Mouse (Mus musculus) left cerebral cortex, adult 18-20 months (tissue): ENCODE data around the gene Agpat4. TPM values are rescaled to one million over a fixed set of nuclear protein-coding genes. Genes with fewer than 3 reads are reported as not detected.

ENCODE experiments used
- DNase-seq, 2 experiments: peaks; one replicate each; pipeline ENCODE4 v3.0.0; 2021 to 2022; ENCODE audit warnings: low spot score in 2 of 2, mixed read lengths in 1 of 2
- long read RNA-seq, 2 experiments: library from polyadenylated mRNA; stranded (forward); transcript quantifications; one replicate each; pipeline ENCODE4 v2.0.0; 2021
- total RNA-seq, 2 experiments: library from RNA; stranded (reverse); gene quantifications; 2 replicates each; pipeline ENCODE4 v1.2.3; 2021

Gene Agpat4
- 10 to 100 TPM; 56.5 to 62.9 TPM for total RNA-seq
- long read RNA-seq, experiment 1, transcript Agpat4-201 (9 exons, 1,915 nt): major isoform, 73 of 92 reads
- long read RNA-seq, experiment 1, partial matches to known transcripts: 10 of 92 reads
- long read RNA-seq, experiment 1, other reads (novel, unspliced or antisense): 9 of 92 reads
- long read RNA-seq, experiment 2, transcript Agpat4-201 (9 exons, 1,915 nt): major isoform, 61 of 72 reads
- long read RNA-seq, experiment 2, partial matches to known transcripts: 6 of 72 reads
- long read RNA-seq, experiment 2, other reads (novel, unspliced or antisense): 5 of 72 reads

DNA sequence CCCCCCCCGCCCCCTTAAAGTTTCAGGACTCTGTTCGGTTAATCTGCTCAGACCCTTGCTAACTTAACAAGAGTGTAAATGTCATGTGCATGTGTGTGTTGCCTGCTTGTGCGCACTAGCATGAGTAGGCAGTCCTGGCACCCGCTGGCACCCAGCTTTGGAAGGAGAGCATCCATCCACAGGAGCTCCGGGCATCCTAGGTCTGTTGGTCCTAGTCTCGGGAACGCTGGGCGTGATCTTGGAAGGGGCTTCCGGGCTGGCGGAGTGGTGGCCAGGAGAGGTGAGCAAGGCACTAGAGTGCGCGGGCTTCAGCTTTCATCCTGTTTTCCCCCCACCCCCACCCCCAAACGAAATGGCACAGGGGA is at the start of gene Agpat4:
Gene Agpat4 (plus strand): TSS at position 144 of the 365 bp plus-strand sequence.
- peak; percentile 26 to 28 for DNase-seq

DNA sequence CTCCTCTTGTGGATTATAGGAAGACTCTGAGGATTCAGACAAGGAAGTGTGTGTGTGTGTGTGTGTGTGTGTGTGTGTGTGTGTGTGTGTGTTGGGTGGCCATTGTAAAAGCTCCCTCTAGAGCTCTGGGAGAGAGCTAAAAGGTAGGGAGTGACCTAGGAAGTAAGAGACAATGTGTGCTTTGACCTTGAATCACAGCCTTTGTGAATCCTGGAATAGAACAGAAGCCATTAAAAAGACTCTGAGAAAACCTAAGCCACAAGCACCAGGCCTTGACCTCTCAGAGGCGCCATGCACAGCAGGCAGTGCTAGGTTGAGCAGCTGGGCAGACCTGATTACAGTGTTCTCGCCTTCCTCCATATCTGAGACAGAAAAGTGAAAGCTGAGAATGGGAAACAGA is 41.7 kb upstream of the Agpat4 start:
- no peak for DNase-seq

DNA sequence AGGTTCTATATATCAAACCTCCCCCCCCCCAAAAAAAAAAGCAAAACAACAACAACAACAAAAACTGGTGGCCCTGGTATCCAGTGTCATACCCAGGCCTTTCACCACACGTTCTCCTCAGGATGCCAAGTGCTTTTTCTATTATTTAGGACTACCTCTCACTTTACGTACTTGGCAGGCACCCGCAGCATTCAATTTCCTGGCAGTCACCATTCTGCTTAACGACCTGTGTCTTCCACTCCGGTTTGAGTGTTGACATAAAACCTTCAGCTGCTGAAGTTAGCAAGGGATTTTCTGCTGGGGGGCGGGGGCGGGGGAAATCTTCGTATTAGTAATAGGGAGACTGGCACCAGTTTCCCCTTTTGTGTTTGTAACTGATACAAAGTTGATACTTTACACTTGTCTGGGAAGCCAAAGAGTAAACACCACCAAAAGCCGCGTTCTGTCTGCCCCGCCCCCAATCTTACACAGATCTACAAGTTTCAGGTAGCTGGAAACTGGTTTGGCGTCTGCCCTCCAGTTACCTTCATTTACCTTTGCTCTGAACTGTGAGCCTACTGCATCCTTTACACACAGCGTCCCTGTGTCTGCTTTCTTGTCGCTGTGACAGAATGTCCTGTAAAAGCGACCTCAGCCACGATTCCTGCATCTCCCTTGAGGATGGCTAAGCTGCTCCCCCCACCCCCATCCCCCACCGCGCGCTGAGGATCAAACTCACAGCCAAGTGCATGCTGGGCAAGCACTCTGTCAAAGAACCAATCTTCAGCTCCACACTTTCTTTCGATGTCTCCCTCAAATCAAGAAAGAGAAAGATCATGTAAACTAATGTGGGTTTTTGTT is 37.6 kb upstream of the Agpat4 start:
- no peak for DNase-seq

DNA sequence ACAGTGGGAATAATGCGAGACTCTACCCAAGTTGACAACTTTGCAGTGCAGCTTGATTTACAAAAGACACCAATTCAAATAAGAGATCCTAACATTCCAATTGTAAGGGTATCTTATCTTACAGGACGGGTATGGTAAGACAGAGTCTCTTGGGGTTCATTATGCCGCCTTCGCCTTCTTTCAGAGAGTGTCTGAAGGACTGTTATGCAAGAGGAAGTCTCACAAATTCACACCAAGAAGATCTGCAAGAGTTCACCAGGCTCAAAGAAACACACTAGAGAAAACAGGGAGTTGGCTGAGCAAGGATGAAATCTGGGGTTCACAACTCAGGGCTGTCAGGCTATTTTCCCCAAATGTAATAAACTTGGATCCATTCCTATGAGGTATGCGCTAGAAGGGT is 36.3 kb upstream of the Agpat4 start:
- DNase-seq: peak in 1 of 2 experiments; percentile 19

DNA sequence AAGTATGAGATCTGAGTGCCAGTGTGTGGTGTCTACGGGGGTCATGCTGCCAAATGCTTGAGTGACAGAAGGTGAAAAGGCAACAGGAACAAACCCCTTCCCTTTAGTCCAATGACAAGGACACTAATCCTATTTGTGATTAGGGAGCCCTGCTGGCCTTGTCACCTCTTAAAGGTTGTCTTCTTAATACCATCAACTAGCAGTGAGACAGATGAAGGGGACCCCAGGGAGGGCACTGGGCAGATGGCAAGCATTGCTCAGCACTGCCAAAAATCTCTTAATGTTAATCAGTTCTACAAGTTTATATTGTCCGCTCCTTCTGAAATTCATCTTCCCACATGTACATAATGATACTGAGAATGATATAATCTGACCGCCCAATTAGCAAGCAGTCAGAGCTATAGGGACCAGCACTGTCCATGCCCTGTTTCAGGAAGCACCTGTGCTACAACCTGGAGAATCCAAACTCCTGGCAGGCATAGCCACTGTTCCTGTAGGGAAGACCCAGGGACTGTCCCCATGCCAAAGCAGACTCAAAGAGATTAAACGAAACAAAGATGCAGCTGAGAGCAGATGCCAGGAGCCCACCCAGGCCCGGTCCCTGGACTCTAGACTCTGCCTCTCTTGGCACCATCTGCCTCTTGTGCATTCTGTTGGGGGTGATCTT is 28.1 kb upstream of the Agpat4 start:
- no peak for DNase-seq

DNA sequence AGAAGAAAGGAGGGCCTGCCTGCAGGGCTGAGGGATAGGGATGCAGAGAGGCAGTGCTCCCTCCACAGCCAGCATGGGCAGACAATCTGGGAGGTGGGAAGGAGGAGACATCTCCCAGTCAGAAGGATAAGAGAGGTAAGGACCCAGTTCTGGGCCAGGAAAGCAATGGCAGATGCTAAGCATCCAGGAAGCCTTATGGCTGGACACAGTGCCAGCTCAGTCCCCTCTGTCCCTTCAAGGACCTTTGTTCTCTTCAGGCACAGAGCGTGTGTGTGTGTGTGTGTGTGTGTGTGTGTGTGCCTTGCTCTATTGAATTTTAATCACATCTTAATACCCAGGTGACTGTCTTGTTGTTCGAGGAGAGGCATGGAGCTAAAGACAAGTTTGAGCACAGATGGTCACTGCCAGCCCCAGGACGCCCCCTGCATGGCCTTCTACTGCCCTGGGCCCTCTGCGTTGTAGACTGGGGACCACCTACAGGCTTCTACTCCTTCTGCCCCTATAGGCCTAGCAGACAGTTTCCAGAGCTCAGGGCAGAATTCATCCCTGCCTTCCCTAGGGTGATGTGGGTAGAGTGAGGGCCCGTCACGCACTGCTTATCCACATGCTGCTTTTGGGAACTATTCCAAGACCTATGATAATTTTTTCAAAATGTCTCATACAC is 25.5 kb upstream of the Agpat4 start:
- no peak for DNase-seq

DNA sequence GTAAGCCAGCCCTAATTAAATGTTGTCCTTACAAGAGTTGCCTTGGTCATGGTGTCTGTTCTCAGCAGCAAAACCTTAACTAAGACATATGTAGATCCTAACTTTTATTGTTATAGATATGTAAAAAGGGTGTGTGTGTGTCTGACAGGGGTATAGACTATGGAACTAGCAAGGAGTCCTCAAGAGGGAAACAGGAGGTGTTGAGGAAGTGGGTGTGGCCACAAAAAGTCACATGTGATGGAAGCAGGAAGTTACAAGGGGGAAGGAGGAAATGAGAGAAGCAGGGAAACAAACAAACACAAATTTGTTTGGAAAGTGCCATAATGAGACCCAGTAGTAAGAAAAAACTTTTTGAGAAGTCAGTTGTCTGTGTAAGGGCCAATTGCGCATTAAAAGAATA is 24.5 kb upstream of the Agpat4 start:
- no peak for DNase-seq

DNA sequence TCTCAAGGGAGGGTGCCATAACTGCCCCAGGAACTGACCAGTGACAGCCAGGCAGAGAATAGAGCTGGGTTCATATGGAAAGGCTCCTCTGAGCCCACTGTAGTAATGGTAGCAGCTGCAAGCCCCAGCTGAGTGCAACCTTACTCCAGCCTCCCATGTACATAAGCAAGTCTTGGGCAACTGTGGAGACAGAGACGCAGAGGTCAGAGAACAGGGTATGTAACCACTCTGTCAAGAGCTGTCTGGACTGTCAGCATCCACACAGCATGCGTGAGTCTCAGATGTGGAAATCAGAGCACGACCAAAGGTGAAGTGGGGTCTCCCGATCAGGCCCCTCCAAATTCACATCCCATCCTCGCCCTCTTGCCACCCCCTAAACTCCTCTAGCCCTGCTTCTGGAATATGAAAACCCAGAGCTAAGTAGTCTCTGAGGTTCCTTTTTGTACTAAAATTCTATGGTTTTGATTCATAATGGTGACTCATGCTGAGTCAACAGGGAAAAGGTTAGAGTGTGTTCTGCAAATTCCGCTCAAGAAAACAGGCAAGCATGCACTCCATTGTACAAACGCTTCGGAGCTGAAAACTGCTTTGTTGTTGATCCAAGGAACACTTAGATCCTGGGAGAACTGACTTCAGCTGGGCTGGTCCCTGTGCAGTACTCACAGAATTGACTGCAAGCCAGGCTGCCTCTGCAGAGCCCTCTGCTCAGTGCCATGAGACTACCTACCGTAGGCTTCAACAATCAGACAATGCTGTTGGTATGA is 23.5 kb upstream of the Agpat4 start:
- no peak for DNase-seq

DNA sequence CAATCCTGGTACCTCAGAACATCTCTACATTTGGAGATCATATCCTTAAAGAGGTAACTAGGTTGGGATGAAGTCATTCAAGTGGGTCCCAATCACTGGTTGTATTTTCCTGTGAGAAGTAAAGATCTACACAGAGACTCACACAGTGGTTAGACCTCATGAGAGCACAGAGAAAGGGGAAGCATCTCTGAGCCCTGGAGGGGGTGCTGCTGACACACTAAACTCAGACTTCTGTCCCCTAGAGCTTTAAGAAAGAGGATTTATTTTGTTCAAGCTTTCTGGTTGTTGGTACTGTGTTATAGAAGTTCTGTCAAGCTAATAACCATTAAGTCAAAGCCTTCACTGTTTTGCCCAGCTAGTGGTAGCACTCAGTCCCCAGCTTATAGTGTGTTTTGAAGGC is 19.1 kb upstream of the Agpat4 start:
- DNase-seq: no peak

DNA sequence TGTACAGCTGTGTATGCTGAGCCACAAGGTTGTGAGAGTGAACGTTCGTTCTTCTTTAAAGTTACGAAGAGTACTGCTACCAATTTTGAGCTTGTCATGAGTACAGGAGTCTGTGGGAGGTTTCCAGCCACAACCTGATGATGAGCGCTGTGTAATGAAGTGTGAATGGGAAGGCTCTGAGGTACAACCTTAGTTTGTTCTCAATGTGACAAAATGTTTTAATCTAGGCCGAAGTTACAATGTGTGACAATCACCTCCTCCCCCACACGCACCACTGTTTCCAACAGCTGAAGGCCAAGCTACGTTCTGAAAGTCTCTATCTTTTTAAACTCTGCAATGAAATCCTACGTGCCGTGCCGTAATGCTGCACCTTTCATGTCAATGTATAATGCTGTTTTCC is 16.2 kb upstream of the Agpat4 start:
- DNase-seq: peak in 1 of 2 experiments; percentile 36

DNA sequence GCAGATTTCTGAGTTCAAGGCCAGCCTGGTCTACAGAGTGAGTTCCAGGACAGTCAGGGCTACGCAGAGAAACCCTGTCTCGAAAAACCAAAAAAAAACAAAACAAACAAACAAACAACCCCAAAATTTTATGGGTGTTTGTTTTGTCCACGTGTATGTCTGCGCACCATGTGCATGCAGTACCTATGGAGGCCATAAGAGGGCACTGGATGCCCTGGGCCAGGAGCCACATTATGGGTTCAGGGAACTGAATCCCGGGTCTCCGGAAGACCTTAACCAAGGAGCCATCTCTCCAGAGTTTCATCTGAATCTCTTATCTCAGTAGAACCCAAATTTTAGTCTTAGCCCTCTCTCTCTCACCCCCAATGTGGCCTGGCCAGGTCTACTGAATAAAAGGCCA is 14.7 kb upstream of the Agpat4 start:
- DNase-seq: no peak

DNA sequence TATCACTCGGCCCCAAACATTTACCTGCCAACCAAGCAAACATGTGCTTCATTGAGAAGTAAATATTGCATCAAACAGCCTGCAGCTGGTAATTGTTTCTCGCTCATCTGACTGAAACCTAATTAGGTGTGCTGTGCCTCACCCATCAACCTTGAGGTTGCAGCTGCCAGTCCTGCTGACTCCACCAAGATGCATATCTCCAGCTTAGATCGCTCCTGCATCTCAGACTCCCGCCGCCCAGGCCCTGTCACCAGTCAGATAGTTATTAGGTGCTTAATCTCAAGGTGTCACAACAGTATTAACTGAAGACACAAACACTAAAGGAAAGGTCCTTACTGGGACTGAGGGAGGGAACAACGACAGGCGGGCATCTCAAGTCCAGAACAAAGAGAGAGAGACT is 14.3 kb upstream of the Agpat4 start:
- DNase-seq: no peak

DNA sequence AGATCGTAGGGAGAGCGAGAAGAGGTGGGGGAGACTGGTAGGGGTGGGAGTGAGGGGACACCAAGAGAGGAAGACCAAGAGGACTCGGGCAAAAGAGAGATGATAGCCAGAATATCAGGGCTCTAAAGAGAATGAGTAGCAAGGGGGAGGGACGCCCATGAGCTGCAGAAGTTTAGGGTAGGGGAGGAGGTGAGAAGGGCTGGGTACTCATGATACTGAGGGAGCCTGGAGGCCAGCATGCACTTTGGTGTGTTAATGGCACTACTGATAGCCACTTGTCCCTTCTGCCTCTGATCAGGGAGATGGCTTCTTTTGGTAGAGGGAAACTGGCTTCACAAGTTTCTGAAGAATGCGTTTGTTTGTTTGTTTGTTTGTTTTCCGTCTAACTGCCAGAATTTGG is 13.8 kb upstream of the Agpat4 start:
- no peak for DNase-seq

DNA sequence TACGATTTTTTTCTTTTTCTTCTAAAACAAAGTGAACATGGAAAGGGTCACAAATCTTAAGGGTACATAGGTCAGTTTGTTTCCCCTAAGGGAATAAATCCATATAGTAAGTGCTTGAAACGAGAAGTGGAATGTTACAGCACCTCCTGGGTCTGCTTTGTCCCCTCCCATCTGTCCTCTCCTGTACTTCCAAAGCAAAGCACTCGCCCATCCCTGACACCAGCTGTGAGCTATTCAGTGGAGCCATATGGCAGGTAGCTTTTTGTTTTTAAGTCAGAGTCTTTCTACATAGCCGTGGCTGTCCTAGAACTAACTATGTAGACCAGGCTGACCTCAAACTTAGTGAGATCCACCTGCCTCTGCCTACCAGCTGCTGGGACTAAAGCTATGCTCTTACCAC is 12.2 kb upstream of the Agpat4 start:
- no peak for DNase-seq

DNA sequence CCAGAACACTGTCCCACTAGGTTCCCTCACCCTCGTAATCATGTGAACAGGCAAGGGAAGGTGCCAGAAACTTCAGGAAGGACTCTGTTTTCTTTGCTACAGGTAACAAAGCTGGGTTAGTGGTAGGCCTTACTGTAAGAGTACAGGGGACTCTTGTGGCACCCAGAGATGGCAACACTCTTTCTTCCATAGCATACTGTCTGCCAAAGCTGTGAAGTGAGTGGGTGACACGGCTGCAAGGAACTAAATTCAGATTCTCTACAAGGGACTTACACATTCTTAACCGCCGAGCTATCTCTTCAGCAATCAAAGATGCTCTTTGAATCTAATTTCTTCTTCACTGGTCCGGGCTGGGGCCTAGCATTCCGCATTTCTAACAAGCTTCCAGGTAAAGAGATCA is 4.9 kb upstream of the Agpat4 start:
- peak in 1 of 2 experiments; percentile 25 for DNase-seq

DNA sequence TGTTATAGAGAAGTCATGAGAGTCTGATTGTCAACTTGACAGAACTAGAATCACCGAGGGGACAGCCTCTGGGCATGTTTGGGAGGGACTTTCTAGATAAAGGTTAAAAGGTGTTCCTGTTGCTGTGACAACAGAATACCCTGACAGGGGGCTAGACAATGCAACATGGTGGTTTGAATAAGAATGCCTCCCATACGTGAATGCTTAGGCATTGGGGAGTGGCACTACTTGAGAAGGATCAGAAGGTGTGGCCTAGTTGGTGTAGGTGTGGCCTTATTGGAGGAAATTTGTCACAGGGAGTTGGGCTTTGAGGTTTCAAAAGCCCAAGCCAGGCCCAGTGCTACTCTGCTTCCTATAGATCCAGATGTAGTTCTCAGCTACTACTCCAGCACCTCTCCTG is 3.4 kb upstream of the Agpat4 start:
- no peak for DNase-seq

DNA sequence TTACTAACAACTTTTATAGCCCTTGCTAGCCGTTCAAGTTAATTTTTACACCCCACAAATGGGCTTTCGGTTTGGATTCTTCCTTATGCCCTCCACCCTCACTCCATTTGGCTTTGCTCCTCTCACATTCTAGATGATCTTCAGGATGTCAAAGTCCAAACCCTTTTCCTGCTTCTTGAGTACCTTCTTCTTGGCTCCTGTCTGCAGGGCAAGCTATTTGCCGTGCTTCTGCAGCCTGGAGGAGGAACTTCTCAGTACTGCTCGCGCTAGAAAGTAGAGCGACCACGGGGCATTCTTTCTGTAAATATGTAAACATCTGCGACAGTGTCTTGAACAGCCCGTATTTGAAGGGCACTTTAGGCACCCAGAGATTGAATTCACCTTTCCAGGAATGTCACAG is 373 bp upstream of the Agpat4 start:
- no peak for DNase-seq

DNA sequence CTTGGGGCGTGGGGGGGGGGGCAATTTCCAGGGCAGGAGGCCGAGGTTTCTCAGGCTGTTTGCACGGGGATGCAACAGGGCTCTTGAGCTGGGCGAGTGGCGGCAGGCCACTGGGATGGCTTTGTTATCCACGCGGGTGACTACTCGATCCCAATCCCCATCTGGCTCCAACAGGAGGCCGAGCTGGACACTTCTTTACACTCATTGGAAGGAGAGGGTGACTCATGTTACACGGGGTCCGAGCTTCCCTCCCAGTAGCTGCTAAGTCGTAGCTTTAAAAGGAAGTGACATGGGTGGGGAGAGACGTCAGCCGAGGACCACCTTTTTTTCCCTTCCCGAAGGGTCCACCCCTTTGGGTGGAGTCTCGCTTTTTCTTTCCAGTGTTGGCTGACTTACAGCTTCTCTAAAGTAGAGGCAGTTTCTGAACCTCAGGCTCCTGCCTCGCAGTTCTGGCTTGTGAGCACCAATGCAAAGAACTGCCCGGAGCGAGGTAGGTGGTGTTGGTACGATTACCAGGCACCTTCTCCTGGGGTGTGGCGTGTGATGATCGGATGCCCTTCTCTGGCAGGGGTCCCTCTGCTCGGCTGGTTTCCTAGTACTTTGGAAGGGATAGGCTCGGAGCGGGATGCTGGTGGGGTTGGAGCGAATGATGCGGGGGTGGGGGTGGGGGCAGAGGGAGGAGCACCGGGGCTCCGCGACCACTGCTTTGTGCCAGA is 580 bp downstream of the Agpat4 start:
- peak; percentile 74 to 78 for DNase-seq

DNA sequence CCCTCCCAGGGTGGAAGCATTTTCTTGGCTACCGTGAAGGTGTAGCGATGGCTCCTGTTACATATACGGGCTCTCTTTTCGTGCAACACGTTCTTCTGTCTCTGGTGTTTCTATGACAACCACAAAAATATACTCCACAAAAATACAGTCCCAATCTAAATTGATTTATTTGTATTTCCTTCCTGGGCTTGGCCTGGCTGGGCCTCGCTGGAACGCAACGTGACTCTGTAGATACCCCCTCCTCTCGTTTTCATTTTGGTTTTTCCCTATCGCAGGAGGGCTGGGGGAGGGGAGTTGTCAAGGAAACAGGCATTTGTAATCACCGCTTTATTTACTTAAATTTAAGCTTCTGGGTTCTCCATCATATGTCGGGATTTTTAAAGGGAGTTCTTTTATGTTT is 1.2 kb downstream of the Agpat4 start:
- DNase-seq: peak; percentile 38 to 50

DNA sequence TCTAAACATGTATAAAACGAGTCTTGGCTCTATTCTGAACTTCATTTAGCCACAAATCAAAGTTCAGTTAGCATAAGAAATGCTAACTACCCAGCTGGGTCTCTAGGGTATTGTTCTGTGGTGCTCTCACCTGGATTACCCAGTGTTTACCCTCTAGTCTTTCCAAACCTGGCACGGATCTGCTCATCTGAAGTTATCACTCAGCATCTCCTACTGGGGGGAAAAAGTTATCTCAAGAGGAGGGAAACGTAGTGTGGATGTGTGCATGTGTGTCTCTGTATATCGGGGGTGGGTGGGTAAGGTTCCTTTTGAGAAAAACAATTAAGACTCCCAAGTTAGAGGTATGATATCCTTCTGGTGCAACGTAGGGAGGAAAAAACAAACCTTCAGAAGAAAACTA is 1.8 kb downstream of the Agpat4 start:
- no peak for DNase-seq
